Mouse (Mus musculus): ENCODE data around the gene Kcnc3. TPM values are rescaled to one million over a fixed set of nuclear protein-coding genes. Genes with fewer than 3 reads are reported as not detected.

The Kcnc3 gene
- polyA plus RNA-seq, 1 experiment from 2014 or later, result 0.18 TPM

DNA sequence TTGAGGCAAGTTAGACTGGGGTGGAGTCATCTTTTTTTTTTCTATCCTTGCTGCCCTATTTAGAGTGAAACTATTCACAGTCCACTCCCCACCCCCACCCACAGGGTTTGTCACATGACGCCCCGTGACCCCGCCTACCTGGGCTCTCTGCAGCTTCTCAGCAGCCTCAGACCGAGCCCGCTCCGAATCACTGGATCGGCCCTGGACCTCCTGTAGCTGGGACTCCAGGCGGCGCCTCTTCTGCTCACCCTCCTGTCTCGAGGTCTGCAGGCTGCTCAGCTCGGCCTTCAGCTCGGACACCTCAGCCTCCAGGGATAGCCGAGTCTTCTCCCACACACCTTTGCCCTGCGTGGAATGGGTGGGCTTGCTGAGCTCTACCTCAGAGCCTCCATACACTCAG lies 34.4 kb downstream of the Kcnc3 start:
- no peaks in the 10 kb centered on the region for H3K36me3 ChIP-seq (ENCODE audit: control insufficient read depth, insufficient read depth, low read length)
- no peaks in the 10 kb centered on the region for H3K27me3 ChIP-seq (ENCODE audit: control insufficient read depth, insufficient read depth, low read length)
- no peak overlapping the region for H3K4me3 ChIP-seq (ENCODE audit: low read length)
- H3K27ac ChIP-seq (ENCODE audit: low read depth, low read length), result no peak overlapping the region
- no peaks in the 10 kb centered on the region for H3K9me3 ChIP-seq (ENCODE audit: control insufficient read depth, low read length)
- ATAC-seq (ENCODE audit: low FRiP score, low TSS enrichment), result no peak
- H3K4me1 ChIP-seq (ENCODE audit: control insufficient read depth, insufficient read depth, low read length), result no peaks in the 10 kb centered on the region
- H3K4me2 ChIP-seq (replicated peaks; ENCODE audit: low read depth, low read length), result no peak overlapping the region
- H3K9ac ChIP-seq (ENCODE audit: low read depth, low read length), result no peak overlapping the region
- WGBS, result 58% methylated on average over 14 of the region's 14 CpGs

DNA sequence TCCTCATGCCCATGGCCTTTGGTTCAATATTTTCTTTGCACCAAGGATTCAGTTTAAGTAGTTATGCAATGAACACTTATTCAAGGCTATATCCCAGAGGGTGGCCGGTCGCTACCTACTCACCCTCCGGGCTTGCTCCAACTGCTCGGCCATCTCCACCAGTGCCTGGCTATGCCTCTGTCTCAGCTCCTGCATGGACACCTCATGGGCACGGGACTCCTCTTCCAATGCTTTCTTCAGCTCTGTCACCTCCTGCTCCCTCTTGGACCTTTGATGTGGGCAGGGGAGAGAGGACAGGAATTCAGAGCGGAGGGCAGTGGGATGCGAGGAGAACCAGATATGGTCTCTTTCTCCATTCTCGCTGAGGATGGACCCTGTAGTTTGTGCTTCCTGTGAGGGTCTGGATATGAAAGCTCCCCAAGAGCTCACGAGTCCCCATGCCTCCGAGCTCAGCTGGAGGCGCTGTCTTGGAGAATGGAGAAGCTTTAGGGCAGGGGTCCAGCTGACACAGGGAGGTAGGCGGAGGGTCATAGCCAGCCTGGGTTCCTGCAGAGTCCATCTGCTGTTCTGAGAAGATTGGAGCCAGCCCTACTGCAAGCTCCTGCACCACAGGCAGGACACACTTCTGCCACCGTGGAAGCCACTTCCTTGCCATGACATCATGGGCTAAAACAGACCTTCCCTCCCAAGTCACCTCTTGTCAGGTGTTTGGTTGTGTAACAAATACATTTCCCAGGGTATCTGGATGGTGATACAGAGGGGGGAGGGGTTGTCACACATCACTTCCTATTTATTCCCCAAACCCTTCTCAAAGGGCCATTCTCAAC lies 35.0 kb downstream of the Kcnc3 start:
- WGBS, result 88% methylated on average over 13 of the region's 13 CpGs
- no peak for ATAC-seq (ENCODE audit: low FRiP score, low TSS enrichment)
- H3K9me3 ChIP-seq (ENCODE audit: control insufficient read depth, low read length), result no peaks in the 10 kb centered on the region

DNA sequence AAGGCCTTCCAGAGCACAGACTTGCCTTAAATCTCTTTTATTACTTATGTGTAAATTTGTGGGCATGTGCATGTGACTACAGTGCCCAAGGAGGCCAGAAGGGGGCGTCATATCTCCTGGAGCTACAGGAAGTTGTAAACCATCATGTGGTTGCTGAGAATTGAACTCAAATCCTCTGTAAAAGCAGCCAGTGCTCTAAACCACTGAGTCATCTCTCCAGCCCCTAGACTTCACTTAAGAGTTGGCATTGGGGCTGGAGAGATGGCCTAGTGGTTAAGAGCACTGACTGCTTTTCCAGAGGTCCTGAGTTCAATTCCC lies 35.6 kb downstream of the Kcnc3 start:
- no peak overlapping the region for H3K4me3 ChIP-seq (ENCODE audit: low read length)
- WGBS, result 34% methylated on average over 1 of the region's 1 CpGs
- H3K27me3 ChIP-seq (ENCODE audit: control insufficient read depth, insufficient read depth, low read length), result no peaks in the 10 kb centered on the region
- no peak overlapping the region for H3K9ac ChIP-seq (ENCODE audit: low read depth, low read length)
- ATAC-seq (ENCODE audit: low FRiP score, low TSS enrichment), result no peak
- H3K36me3 ChIP-seq (ENCODE audit: control insufficient read depth, insufficient read depth, low read length), result no peaks in the 10 kb centered on the region
- H3K9me3 ChIP-seq (ENCODE audit: control insufficient read depth, low read length), result no peaks in the 10 kb centered on the region
- no peak overlapping the region for H3K27ac ChIP-seq (ENCODE audit: low read depth, low read length)
- no peaks in the 10 kb centered on the region for H3K4me1 ChIP-seq (ENCODE audit: control insufficient read depth, insufficient read depth, low read length)
- H3K4me2 ChIP-seq (replicated peaks; ENCODE audit: low read depth, low read length), result no peak overlapping the region

More for the DNA sequence above, 35.0 kb downstream of the Kcnc3 start:
- no peak overlapping the region for H3K4me3 ChIP-seq (ENCODE audit: low read length)
- no peaks in the 10 kb centered on the region for H3K27me3 ChIP-seq (ENCODE audit: control insufficient read depth, insufficient read depth, low read length)
- H3K9ac ChIP-seq (ENCODE audit: low read depth, low read length), result no peak overlapping the region
- no peak overlapping the region for H3K4me2 ChIP-seq (replicated peaks; ENCODE audit: low read depth, low read length)
- H3K36me3 ChIP-seq (ENCODE audit: control insufficient read depth, insufficient read depth, low read length), result no peaks in the 10 kb centered on the region
- no peak overlapping the region for H3K27ac ChIP-seq (ENCODE audit: low read depth, low read length)
- H3K4me1 ChIP-seq (ENCODE audit: control insufficient read depth, insufficient read depth, low read length), result no peaks in the 10 kb centered on the region

DNA sequence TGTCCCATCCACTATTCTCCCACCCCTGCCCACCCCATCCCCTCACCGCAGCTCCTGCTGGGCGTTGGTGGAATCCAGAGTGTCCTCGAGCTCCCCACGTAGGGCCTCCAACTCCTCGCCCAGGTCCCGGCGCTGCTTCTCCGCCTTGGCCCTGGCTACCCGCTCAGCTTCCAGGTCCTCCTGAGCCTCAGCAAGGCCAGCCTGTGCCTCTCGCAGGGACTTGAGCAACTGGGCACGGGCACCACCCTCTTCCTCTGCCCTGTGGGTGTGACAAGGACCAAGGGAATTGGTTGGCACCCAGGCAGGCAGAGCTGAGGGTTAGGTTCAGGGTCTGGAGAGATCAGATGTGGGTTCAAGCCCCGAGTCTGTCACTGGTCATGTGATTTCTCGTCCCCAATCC lies 36.5 kb downstream of the Kcnc3 start:
- no peak for ATAC-seq (ENCODE audit: low FRiP score, low TSS enrichment)

DNA sequence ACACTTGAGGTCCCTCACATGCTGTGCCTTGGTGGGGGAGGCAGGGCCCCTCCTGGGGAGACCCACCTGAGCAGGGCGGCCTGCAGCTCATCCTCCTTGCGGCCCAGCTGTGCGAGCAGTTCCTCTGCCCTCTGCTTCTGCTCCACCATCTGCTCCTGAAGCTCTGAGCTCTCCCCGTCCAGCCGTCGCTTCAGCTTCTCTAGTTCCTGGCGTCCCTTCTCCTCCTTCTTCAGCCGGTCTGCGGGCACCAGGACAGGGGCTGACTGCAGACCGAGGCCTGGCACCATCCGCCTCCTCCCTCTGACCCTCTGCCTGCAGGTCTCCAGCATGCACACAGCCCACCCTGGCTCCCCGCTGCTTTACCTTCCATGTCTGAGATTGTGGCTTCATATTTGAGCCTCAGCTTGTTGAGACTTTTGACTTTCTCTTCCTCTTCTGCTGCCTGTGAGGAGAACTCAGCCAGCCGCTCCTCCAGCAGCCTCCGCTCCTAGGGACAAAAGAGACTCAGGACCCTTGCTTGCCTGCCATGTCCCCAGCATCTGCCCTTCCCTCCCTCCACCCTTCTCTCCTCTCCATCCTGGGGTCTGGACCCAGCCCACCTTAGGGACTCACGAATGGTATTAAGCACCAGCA lies 38.1 kb downstream of the Kcnc3 start:
- 88% methylated on average over 15 of the region's 15 CpGs for WGBS
- H3K4me1 ChIP-seq (ENCODE audit: control insufficient read depth, insufficient read depth, low read length), result no peaks in the 10 kb centered on the region

More for the DNA sequence above, 36.5 kb downstream of the Kcnc3 start:
- H3K27ac ChIP-seq (ENCODE audit: low read depth, low read length), result no peak overlapping the region
- H3K4me3 ChIP-seq (ENCODE audit: low read length), result no peak overlapping the region
- no peaks in the 10 kb centered on the region for H3K9me3 ChIP-seq (ENCODE audit: control insufficient read depth, low read length)
- H3K4me2 ChIP-seq (replicated peaks; ENCODE audit: low read depth, low read length), result no peak overlapping the region
- no peaks in the 10 kb centered on the region for H3K27me3 ChIP-seq (ENCODE audit: control insufficient read depth, insufficient read depth, low read length)
- H3K9ac ChIP-seq (ENCODE audit: low read depth, low read length), result no peak overlapping the region
- no peaks in the 10 kb centered on the region for H3K4me1 ChIP-seq (ENCODE audit: control insufficient read depth, insufficient read depth, low read length)
- H3K36me3 ChIP-seq (ENCODE audit: control insufficient read depth, insufficient read depth, low read length), result no peaks in the 10 kb centered on the region
- 80% methylated on average over 13 of the region's 13 CpGs for WGBS

DNA sequence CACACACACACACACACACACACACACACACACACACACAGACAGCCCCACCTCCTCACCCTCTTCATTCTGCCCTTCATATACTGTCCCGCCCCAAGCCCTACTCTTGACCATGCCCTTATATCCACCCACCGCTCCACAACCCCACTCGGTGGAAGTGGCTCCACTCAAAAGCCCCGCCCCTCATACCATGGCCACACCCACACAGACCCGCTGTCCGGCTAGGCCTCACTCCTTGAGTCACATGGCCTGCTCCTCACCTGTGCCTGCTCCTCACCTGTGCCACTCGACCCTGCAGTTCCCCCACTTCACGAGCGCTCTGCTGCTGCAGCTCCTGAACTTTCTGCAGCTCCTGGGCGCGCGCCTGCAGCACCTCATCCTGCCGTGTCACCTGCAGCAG lies 40.0 kb downstream of the Kcnc3 start:
- Histone ChIP-seq H3K36me3 (ENCODE audit: control insufficient read depth, insufficient read depth, low read length) (no peaks in the 10 kb centered on the region), H3K9me3 (ENCODE audit: control insufficient read depth, low read length) (no peaks in the 10 kb centered on the region), H3K4me3 (ENCODE audit: low read length) (no peak overlapping the region), H3K4me2 (replicated peaks; ENCODE audit: low read depth, low read length) (no peak overlapping the region), H3K9ac (ENCODE audit: low read depth, low read length) (no peak overlapping the region), H3K27me3 (ENCODE audit: control insufficient read depth, insufficient read depth, low read length) (peaks cover 10% of the 10 kb centered on the region), H3K27ac (ENCODE audit: low read depth, low read length) (no peak overlapping the region), H3K4me1 (ENCODE audit: control insufficient read depth, insufficient read depth, low read length) (no peaks in the 10 kb centered on the region)
- 83% methylated on average over 13 of the region's 13 CpGs for WGBS
- no peak for ATAC-seq (ENCODE audit: low FRiP score, low TSS enrichment)

More for the DNA sequence above, 38.1 kb downstream of the Kcnc3 start:
- H3K4me3 ChIP-seq (ENCODE audit: low read length), result no peak overlapping the region
- H3K4me2 ChIP-seq (replicated peaks; ENCODE audit: low read depth, low read length), result no peak overlapping the region
- ATAC-seq (ENCODE audit: low FRiP score, low TSS enrichment), result no peak
- H3K36me3 ChIP-seq (ENCODE audit: control insufficient read depth, insufficient read depth, low read length), result no peaks in the 10 kb centered on the region
- no peaks in the 10 kb centered on the region for H3K9me3 ChIP-seq (ENCODE audit: control insufficient read depth, low read length)
- 0 out of 2 replicates have a peak, but pooled peaks cover 5% of the 10 kb centered on the region for H3K27me3 ChIP-seq (ENCODE audit: control insufficient read depth, insufficient read depth, low read length)
- H3K27ac ChIP-seq (ENCODE audit: low read depth, low read length), result no peak overlapping the region
- no peak overlapping the region for H3K9ac ChIP-seq (ENCODE audit: low read depth, low read length)

DNA sequence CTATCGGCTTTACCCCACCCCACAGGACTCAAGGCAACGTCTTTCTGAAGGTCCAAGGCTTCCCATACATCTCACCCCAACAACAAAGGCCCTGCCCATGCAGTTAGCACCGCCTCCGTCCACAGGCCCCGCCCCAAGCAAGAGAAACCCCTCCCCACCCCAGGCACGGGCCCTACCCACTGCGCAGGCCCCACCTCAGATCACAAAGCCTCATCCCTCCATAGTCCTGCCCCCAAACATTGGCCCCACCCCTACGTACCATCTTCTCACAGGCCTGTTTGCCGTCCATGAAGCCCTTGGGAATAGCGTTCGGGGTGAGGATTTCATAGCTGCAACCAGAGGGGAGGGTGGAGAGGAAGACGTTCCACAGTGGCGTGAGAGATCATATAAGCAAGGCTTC lies 42.2 kb downstream of the Kcnc3 start:
- no peak for ATAC-seq (ENCODE audit: low FRiP score, low TSS enrichment)
- Histone ChIP-seq H3K4me1 (ENCODE audit: control insufficient read depth, insufficient read depth, low read length) (no peaks in the 10 kb centered on the region), H3K9ac (ENCODE audit: low read depth, low read length) (no peak overlapping the region), H3K36me3 (ENCODE audit: control insufficient read depth, insufficient read depth, low read length) (no peaks in the 10 kb centered on the region), H3K4me2 (replicated peaks; ENCODE audit: low read depth, low read length) (no peak overlapping the region), H3K9me3 (ENCODE audit: control insufficient read depth, low read length) (no peaks in the 10 kb centered on the region), H3K27me3 (ENCODE audit: control insufficient read depth, insufficient read depth, low read length) (peaks cover 17% of the 10 kb centered on the region), H3K27ac (ENCODE audit: low read depth, low read length) (no peak overlapping the region), H3K4me3 (ENCODE audit: low read length) (no peak overlapping the region)
- WGBS, result 30% methylated on average over 13 of the region's 13 CpGs

DNA sequence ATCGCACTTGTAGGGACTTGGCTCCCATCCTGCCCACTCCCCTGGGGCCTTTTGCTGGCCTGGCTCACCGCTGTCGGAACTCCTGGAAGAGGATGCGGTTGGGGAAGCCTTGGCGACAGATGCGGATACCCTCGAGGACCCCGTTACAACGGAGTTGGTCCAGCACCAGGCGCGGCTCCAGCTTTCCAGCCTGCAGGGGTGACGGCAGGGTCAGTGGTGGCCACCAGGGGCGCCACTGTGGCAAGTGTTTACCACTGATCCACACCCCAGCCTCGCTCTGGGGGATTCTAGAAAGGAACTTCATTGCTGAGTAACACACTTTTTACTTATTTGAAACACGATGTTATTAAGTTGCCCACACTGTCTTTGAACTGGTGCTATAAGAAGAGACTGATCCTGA lies 42.9 kb downstream of the Kcnc3 start:
- Histone ChIP-seq H3K36me3 (ENCODE audit: control insufficient read depth, insufficient read depth, low read length) (no peaks in the 10 kb centered on the region), H3K4me1 (ENCODE audit: control insufficient read depth, insufficient read depth, low read length) (no peaks in the 10 kb centered on the region), H3K27ac (ENCODE audit: low read depth, low read length) (no peak overlapping the region), H3K27me3 (ENCODE audit: control insufficient read depth, insufficient read depth, low read length) (peaks cover 25% of the 10 kb centered on the region), H3K9ac (ENCODE audit: low read depth, low read length) (no peak overlapping the region), H3K4me3 (ENCODE audit: low read length) (no peak overlapping the region), H3K4me2 (replicated peaks; ENCODE audit: low read depth, low read length) (no peak overlapping the region), H3K9me3 (ENCODE audit: control insufficient read depth, low read length) (no peaks in the 10 kb centered on the region)
- ATAC-seq (ENCODE audit: low FRiP score, low TSS enrichment), result no peak
- WGBS, result 20% methylated on average over 15 of the region's 15 CpGs

DNA sequence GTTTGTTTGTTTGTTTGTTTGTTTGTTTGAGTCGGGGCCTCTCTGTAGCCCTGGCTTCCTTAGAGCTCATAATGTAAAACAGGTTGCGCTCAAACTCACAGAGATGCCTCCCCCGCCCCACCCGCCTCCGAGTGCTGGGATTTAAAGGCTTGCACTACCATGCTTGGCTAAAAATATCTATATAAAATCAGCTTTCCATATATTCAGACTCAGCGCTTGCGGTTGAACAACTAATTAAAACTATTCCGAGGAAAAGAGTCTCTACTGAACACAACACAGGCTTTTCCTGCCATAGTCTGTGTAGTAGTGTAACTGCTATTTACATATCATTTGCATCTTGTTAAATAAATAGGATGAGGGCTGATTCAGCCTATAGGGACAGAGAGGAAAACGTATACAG lies 46.2 kb downstream of the Kcnc3 start:
- Histone ChIP-seq H3K4me1 (ENCODE audit: control insufficient read depth, insufficient read depth, low read length) (no peaks in the 10 kb centered on the region), H3K36me3 (ENCODE audit: control insufficient read depth, insufficient read depth, low read length) (no peaks in the 10 kb centered on the region), H3K4me3 (ENCODE audit: low read length) (no peak overlapping the region), H3K9me3 (ENCODE audit: control insufficient read depth, low read length) (no peaks in the 10 kb centered on the region), H3K27ac (ENCODE audit: low read depth, low read length) (no peak overlapping the region), H3K4me2 (replicated peaks; ENCODE audit: low read depth, low read length) (no peak overlapping the region), H3K27me3 (ENCODE audit: control insufficient read depth, insufficient read depth, low read length) (peaks cover 47% of the 10 kb centered on the region), H3K9ac (ENCODE audit: low read depth, low read length) (no peak overlapping the region)
- 86% methylated on average over 9 of the region's 9 CpGs for WGBS
- no peak for ATAC-seq (ENCODE audit: low FRiP score, low TSS enrichment)

Measured in kidney, embryonic 14.5 days (tissue).